Mouse (Mus musculus) retina, postnatal 1 day (tissue): ENCODE results near the gene 1600014C10Rik.

ENCODE experiments used
- DNase-seq: peaks from one replicate; pipeline ENCODE4 v3.0.0-alpha.2; 2012

The 1600014C10Rik gene

GRCm38 (mm10) chr7:38217417-38218171 is 34.6 kb downstream of the 1600014C10Rik start:
- DNase-seq: peak; percentile 10

GRCm38 (mm10) chr7:38218631-38219367 is 35.8 kb downstream of the 1600014C10Rik start:
- DNase-seq: no peak

DNA sequence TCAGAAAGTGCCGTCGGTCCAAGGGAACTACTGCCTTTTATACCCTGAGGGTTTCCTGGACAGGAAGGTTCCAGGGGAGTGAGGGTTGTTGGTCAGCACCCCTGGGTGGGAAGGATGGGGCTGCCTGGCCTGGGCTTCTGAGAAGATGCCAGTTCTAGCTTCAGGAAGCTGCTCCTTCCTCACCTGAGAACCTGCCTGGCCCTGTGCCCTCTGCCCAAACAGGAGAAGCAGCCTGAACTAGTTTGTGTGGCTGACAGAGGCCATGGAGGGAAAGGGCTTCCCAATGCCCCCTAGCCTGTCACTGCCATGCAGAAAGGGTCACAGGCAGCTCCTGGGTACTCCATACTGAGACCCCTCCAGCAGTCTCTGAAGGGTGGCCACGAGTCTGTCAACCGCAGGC is 36.5 kb downstream of the 1600014C10Rik start:
- DNase-seq: no peak

- DNase-seq: no peak
Observed at GRCm38 (mm10) chr7:38220866-38221265, 37.8 kb downstream of the 1600014C10Rik start.

DNA sequence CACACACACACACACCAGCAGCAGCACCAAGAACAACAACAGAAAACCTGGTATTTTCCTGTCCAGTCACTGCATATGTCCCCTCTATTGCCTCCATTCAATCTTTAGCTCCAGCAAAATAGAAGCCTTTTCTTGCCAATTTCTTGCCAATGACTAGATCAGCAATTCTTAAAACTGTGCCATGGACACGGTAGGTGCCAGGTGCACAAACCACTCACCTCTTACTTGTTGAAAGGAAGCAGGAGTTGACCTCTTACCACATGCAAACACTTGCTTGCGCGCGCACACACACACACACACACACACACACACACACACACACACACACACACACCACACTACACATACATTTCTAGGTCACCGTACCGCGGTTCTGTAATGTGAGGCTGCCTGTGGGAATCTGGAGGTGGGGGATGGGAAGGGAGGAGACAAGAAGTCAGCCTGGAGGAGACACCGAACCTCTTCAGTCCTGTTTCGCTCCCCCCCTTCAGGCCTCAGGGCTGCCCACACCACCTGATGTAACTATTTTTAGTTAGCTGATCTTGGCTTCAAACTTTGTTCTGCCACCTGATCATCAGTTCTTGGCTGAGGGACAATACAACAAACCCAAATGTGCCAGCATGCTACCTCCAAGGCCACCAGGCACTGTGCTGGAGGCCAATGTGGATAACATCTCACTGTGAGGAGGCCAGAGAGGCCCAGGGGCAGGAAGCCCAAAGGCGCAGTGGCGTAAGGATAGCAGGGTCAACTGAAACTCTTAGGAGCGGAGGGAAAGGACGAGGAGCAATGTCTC is 41.8 kb downstream of the 1600014C10Rik start:
- DNase-seq: peak; percentile 47

GRCm38 (mm10) chr7:38226226-38226625 is 43.2 kb downstream of the 1600014C10Rik start:
- no peak for DNase-seq

- DNase-seq: peak; percentile 65
Observed at GRCm38 (mm10) chr7:38227181-38227899, 44.3 kb downstream of the 1600014C10Rik start.

GRCm38 (mm10) chr7:38227900-38228298 is 44.9 kb downstream of the 1600014C10Rik start, which contains the start of gene Plekhf1:
Plekhf1 (minus strand) TSS chr7:38228016.
- peak; percentile 97 for DNase-seq

DNA sequence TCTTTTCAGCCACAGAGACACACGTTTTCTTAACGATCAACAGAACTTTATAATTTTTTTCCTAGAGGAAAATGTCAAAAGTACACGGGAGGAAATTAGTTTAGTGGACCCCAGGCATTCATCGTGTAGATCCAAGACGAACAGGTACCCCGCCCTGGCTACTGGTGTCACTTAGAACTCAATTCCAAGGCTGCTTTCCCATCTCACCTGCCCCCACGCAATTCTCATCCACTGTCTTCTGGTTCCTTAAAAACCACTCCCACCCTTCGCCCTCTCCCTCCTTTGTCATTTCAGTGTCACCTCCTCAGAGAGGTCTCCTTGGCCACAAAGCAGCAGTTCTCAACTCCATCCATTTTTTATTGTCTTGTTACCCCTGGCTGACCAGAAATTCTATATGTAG is 45.3 kb downstream of the 1600014C10Rik start:
- no peak for DNase-seq

- no peak for DNase-seq
Observed at GRCm38 (mm10) chr7:38230285-38230684, 47.3 kb downstream of the 1600014C10Rik start.

DNA sequence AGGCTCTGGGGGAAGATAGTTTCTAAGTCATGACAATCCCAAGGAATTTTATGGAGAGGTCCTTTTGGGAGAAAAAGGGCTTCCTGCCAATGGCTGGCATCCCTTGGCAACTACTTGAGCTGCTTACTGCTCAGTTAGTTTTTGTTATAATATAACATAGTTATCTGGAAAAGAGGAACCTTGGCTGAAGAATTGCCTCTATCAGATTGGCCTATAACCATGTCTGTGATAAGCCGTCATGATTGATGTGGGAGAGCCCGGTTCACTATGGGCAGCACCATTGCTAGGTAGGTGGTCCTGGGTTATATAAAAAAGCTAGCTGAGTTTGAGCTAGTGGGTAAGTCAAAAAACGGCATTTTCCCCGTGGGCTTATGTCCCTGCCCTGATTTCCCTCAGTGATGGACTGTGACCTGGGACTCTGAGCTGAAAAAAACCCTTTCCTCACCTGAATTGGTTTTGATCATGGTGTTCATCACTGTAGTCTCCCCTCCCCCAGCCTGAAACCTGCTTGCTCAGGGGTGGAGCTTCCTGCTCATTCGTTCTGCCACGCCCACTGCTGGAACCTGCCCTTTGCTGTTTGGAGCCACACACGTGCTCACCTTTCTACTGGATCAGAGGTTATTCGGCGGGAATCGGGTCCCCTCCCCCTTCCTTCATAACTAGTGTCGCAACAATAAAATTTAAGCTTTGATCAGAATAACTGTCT is 53.5 kb downstream of the 1600014C10Rik start:
- DNase-seq: no peak

- DNase-seq: no peak
Observed at GRCm38 (mm10) chr7:38237140-38237539, 54.1 kb downstream of the 1600014C10Rik start.

- no peak for DNase-seq
Observed at GRCm38 (mm10) chr7:38242417-38242816, 59.4 kb downstream of the 1600014C10Rik start.
